Mouse (Mus musculus): ENCODE measurements around the gene Fam126a. TPM values are rescaled to one million over a fixed set of nuclear protein-coding genes. Genes with fewer than 3 reads are reported as not detected.

Fam126a gene
- polyA plus RNA-seq, 2 experiments from 2014 or later, result 8.7 TPM

GRCm38 (mm10) chr5:24039423-24039822 lies 8.9 kb upstream of the Fam126a start:
- peak; percentile 88 for ATAC-seq

- peak; percentile 23 for ATAC-seq
Observed at GRCm38 (mm10) chr5:24038819-24039218, 8.3 kb upstream of the Fam126a start.

GRCm38 (mm10) chr5:24038190-24038589 lies 7.7 kb upstream of the Fam126a start:
- ATAC-seq, result no peak

- no peak for ATAC-seq
Observed at GRCm38 (mm10) chr5:24036731-24037130, 6.2 kb upstream of the Fam126a start.

- ATAC-seq, result no peak
Observed at GRCm38 (mm10) chr5:24034970-24035369, 4.5 kb upstream of the Fam126a start.

GRCm38 (mm10) chr5:24034091-24034490 lies 3.6 kb upstream of the Fam126a start:
- no peak for ATAC-seq

GRCm38 (mm10) chr5:24029946-24030578 lies 428 bp downstream of the Fam126a start:
- ATAC-seq, result peak; percentile 1

GRCm38 (mm10) chr5:24029331-24029771 lies 1.1 kb downstream of the Fam126a start:
- ATAC-seq, result peak; percentile 45

GRCm38 (mm10) chr5:24024957-24025356 lies 5.5 kb downstream of the Fam126a start:
- ATAC-seq, result no peak

GRCm38 (mm10) chr5:24023226-24023625 lies 7.3 kb downstream of the Fam126a start:
- ATAC-seq, result no peak

GRCm38 (mm10) chr5:24021683-24022082 lies 8.8 kb downstream of the Fam126a start:
- no peak for ATAC-seq

- no peak for ATAC-seq
Observed at GRCm38 (mm10) chr5:24020380-24020779, 10.1 kb downstream of the Fam126a start.

GRCm38 (mm10) chr5:24019341-24020185 lies 10.9 kb downstream of the Fam126a start:
- ATAC-seq, result no peak

- no peak for ATAC-seq
Observed at GRCm38 (mm10) chr5:24018621-24019261, 11.7 kb downstream of the Fam126a start.

GRCm38 (mm10) chr5:24016912-24017311 lies 13.6 kb downstream of the Fam126a start:
- no peak for ATAC-seq

- ATAC-seq, result no peak
Observed at GRCm38 (mm10) chr5:24013338-24014003, 17.0 kb downstream of the Fam126a start.

GRCm38 (mm10) chr5:23999083-23999671 lies 31.3 kb downstream of the Fam126a start:
- ATAC-seq, result no peak

- no peak for ATAC-seq
Observed at GRCm38 (mm10) chr5:23995951-23996350, 34.5 kb downstream of the Fam126a start.

GRCm38 (mm10) chr5:23994929-23995328 lies 35.6 kb downstream of the Fam126a start:
- ATAC-seq, result no peak

GRCm38 (mm10) chr5:23994231-23994630 lies 36.3 kb downstream of the Fam126a start:
- ATAC-seq, result no peak

- no peak for ATAC-seq
Observed at GRCm38 (mm10) chr5:23993553-23993894, 37.0 kb downstream of the Fam126a start.

- no peak for ATAC-seq
Observed at GRCm38 (mm10) chr5:23992876-23993552, 37.5 kb downstream of the Fam126a start.

All from CD4-positive, CD25-positive, alpha-beta regulatory T cell, adult 4 months (primary cell).